Mouse (Mus musculus) forebrain, embryonic 16.5 days (tissue): ENCODE results near the gene Slc5a2. TPM values are rescaled to one million over a fixed set of nuclear protein-coding genes. Genes with fewer than 3 reads are reported as not detected.

Source experiments
- ATAC-seq: fragments of 200-750 bp; cut with Nextera tagmentation; 2 replicates; pipeline ENCODE4 v1.8.0; 2017; ENCODE audit warnings: mild to moderate bottlenecking, moderate library complexity
- H3K27ac ChIP-seq: fragments of 300-500 bp; sonication (generic); 2 replicates; pipeline ENCODE4 v1.5.1; 2014; ENCODE audit warnings: low read length, control low read depth
- H3K27me3 ChIP-seq: fragments of 300-500 bp; sonication (generic); replicated peaks from 2 replicates; pipeline ENCODE4 v1.6.1; 2014; ENCODE audit warnings: low read length; ENCODE audit not compliant: control insufficient read depth, insufficient read depth
- H3K36me3 ChIP-seq: fragments of 300-500 bp; sonication (generic); 2 replicates; pipeline ENCODE4 v1.6.1; 2014; ENCODE audit not compliant: control insufficient read depth, insufficient read depth
- H3K4me1 ChIP-seq: fragments of 300-500 bp; sonication (generic); replicated peaks from 2 replicates; pipeline ENCODE4 v1.6.1; 2014; ENCODE audit warnings: low read length; ENCODE audit not compliant: control insufficient read depth, insufficient read depth
- H3K4me2 ChIP-seq: fragments of 300-500 bp; sonication (generic); 2 replicates; pipeline ENCODE4 v1.6.1; 2014; ENCODE audit warnings: mild to moderate bottlenecking, low read length, control low read depth
- H3K4me3 ChIP-seq: fragments of 300-500 bp; sonication (generic); replicated peaks from 2 replicates; pipeline ENCODE4 v1.5.1; 2014; ENCODE audit warnings: mild to moderate bottlenecking, low read length, control low read depth
- H3K9ac ChIP-seq: fragments of 300-500 bp; sonication (generic); replicated peaks from 2 replicates; pipeline ENCODE4 v1.6.1; 2014; ENCODE audit warnings: low read depth, low read length, control low read depth
- H3K9me3 ChIP-seq: fragments of 300-500 bp; sonication (generic); 2 replicates; pipeline ENCODE4 v1.6.1; 2016; ENCODE audit warnings: low read length; ENCODE audit not compliant: control insufficient read depth
- WGBS: fragments of 180-500 bp; shearing (Covaris S2); extraction: QIAGEN DNeasy Blood & Tissue Kit; methylation state at CpG from one replicate; pipeline ENCODE4 v1.1.7; 2014; 5-methylcytosine and 5-hydroxymethylcytosine counted together
- polyA plus RNA-seq: library from polyadenylated mRNA; unstranded; fragments of >200 nt; fragmentation: Nextera tagmentation; extraction: Ambion mirVana; gene quantifications from 2 replicates; pipeline ENCODE4 v1.2.1, GENCODE M21; 2015

Slc5a2 gene
- polyA plus RNA-seq, 1 experiment from 2014 or later = not detected

- Histone ChIP-seq H3K9me3 (no peaks in the 10 kb centered on the region), H3K4me2 (peak overlapping the region; percentile 67), H3K36me3 (no peaks in the 10 kb centered on the region), H3K27ac (peak overlapping the region; percentile 59), H3K4me1 (peaks cover 22% of the 10 kb centered on the region), H3K9ac (peak overlapping the region; percentile 61), H3K4me3 (peak overlapping the region; percentile 44), H3K27me3 (no peaks in the 10 kb centered on the region)
- WGBS = 3% methylated on average over 13 of the region's 13 CpGs
- ATAC-seq = peak; percentile 88
Measured at GRCm38 (mm10) chr7:128247443-128247842, 18.0 kb upstream of the Slc5a2 start.

GRCm38 (mm10) chr7:128248081-128249042 lies 17.1 kb upstream of the Slc5a2 start:
- peaks cover 28% of the 10 kb centered on the region for H3K4me1 ChIP-seq
- 82% methylated on average over 10 of the region's 10 CpGs for WGBS
- H3K27me3 ChIP-seq = no peaks in the 10 kb centered on the region
- H3K9ac ChIP-seq = no peak overlapping the region
- H3K4me2 ChIP-seq = no peak overlapping the region
- H3K27ac ChIP-seq = no peak overlapping the region
- no peaks in the 10 kb centered on the region for H3K36me3 ChIP-seq
- no peak for ATAC-seq
- H3K9me3 ChIP-seq = no peaks in the 10 kb centered on the region
- no peak overlapping the region for H3K4me3 ChIP-seq

GRCm38 (mm10) chr7:128249998-128250397 lies 15.5 kb upstream of the Slc5a2 start:
- no peak overlapping the region for H3K4me3 ChIP-seq
- no peak overlapping the region for H3K27ac ChIP-seq
- H3K4me2 ChIP-seq = no peak overlapping the region
- H3K9me3 ChIP-seq = no peaks in the 10 kb centered on the region
- peaks cover 28% of the 10 kb centered on the region for H3K4me1 ChIP-seq
- no peaks in the 10 kb centered on the region for H3K27me3 ChIP-seq
- no peak overlapping the region for H3K9ac ChIP-seq
- WGBS = 80% methylated on average over 5 of the region's 5 CpGs
- no peaks in the 10 kb centered on the region for H3K36me3 ChIP-seq
- ATAC-seq = no peak

GRCm38 (mm10) chr7:128251946-128252345 lies 13.5 kb upstream of the Slc5a2 start:
- no peak for ATAC-seq
- Histone ChIP-seq H3K4me2 (peak overlapping the region; percentile 68), H3K9ac (peak overlapping the region; percentile 22; the same call in 1 of the 2 replicates), H3K4me3 (peak overlapping the region; percentile 44), H3K4me1 (peaks cover 17% of the 10 kb centered on the region), H3K27me3 (no peaks in the 10 kb centered on the region), H3K27ac (no peak overlapping the region), H3K9me3 (no peaks in the 10 kb centered on the region), H3K36me3 (no peaks in the 10 kb centered on the region)
- 48% methylated on average over 12 of the region's 12 CpGs for WGBS

- Histone ChIP-seq H3K36me3 (no peaks in the 10 kb centered on the region), H3K27ac (peak overlapping the region; percentile 19; the same call in 1 of the 2 replicates), H3K9ac (peak overlapping the region; percentile 55), H3K27me3 (no peaks in the 10 kb centered on the region), H3K4me2 (peak overlapping the region; percentile 68), H3K4me3 (peak overlapping the region; percentile 44), H3K4me1 (peaks cover 14% of the 10 kb centered on the region), H3K9me3 (no peaks in the 10 kb centered on the region)
- WGBS = 5% methylated on average over 24 of the region's 24 CpGs
- peak; percentile 91 for ATAC-seq
Measured at GRCm38 (mm10) chr7:128252609-128253008, 12.8 kb upstream of the Slc5a2 start.

- no peak overlapping the region for H3K4me3 ChIP-seq
- WGBS = 63% methylated on average over 2 of the region's 2 CpGs
- H3K36me3 ChIP-seq = no peaks in the 10 kb centered on the region
- no peak overlapping the region for H3K4me2 ChIP-seq
- H3K9me3 ChIP-seq = no peaks in the 10 kb centered on the region
- H3K27me3 ChIP-seq = no peaks in the 10 kb centered on the region
- H3K27ac ChIP-seq = no peak overlapping the region
- no peak overlapping the region for H3K9ac ChIP-seq
- ATAC-seq = no peak
- peaks cover 14% of the 10 kb centered on the region for H3K4me1 ChIP-seq
Measured at GRCm38 (mm10) chr7:128254978-128255377, 10.5 kb upstream of the Slc5a2 start.

- Histone ChIP-seq H3K9ac (no peak overlapping the region), H3K4me3 (no peak overlapping the region), H3K4me1 (peaks cover 14% of the 10 kb centered on the region), H3K9me3 (no peaks in the 10 kb centered on the region), H3K27me3 (no peaks in the 10 kb centered on the region), H3K4me2 (no peak overlapping the region), H3K27ac (no peak overlapping the region), H3K36me3 (no peaks in the 10 kb centered on the region)
- WGBS = 91% methylated on average over 5 of the region's 5 CpGs
- no peak for ATAC-seq
Measured at GRCm38 (mm10) chr7:128255757-128256156, 9.7 kb upstream of the Slc5a2 start.

- no peak overlapping the region for H3K9ac ChIP-seq
- WGBS = 51% methylated on average over 5 of the region's 5 CpGs
Measured at GRCm38 (mm10) chr7:128256783-128257334, 8.6 kb upstream of the Slc5a2 start.

GRCm38 (mm10) chr7:128266056-128266455 lies 599 bp downstream of the Slc5a2 start:
- Histone ChIP-seq H3K4me2 (no peak overlapping the region), H3K9ac (no peak overlapping the region)
- 87% methylated on average over 5 of the region's 5 CpGs for WGBS

More at GRCm38 (mm10) chr7:128256783-128257334, 8.6 kb upstream of the Slc5a2 start:
- no peaks in the 10 kb centered on the region for H3K27me3 ChIP-seq
- H3K9me3 ChIP-seq = no peaks in the 10 kb centered on the region
- H3K27ac ChIP-seq = no peak overlapping the region
- peaks cover 12% of the 10 kb centered on the region for H3K4me1 ChIP-seq
- no peak for ATAC-seq
- no peak overlapping the region for H3K4me2 ChIP-seq
- no peaks in the 10 kb centered on the region for H3K36me3 ChIP-seq
- no peak overlapping the region for H3K4me3 ChIP-seq

More at GRCm38 (mm10) chr7:128266056-128266455, 599 bp downstream of the Slc5a2 start:
- Histone ChIP-seq H3K9me3 (no peaks in the 10 kb centered on the region), H3K27ac (no peak overlapping the region), H3K36me3 (no peaks in the 10 kb centered on the region), H3K4me3 (no peak overlapping the region), H3K4me1 (no peaks in the 10 kb centered on the region), H3K27me3 (no peaks in the 10 kb centered on the region)
- ATAC-seq = no peak
